Mouse (Mus musculus) intestine, postnatal 0 days (tissue): ENCODE measurements around the gene Srxn1. TPM values are rescaled to one million over a fixed set of nuclear protein-coding genes. Genes with fewer than 3 reads are reported as not detected.
A peak's percentile ranks its signal among the peaks of the same experiment; 100 is the strongest.

ENCODE experiments used
- ATAC-seq: fragments of 200-750 bp; cut with Nextera tagmentation; 2 replicates; pipeline ENCODE4 v1.8.0; 2017; ENCODE audit warnings: mild to moderate bottlenecking, moderate TSS enrichment, moderate library complexity
- H3K27ac ChIP-seq: fragments of 300-500 bp; sonication (generic); 2 replicates; pipeline ENCODE4 v1.5.1; 2014; ENCODE audit warnings: mild to moderate bottlenecking, low read depth, low read length, moderate library complexity
- H3K27me3 ChIP-seq: fragments of 300-500 bp; sonication (generic); replicated peaks from 2 replicates; pipeline ENCODE4 v1.6.1; 2014; ENCODE audit warnings: low read length, mixed read lengths; ENCODE audit not compliant: control insufficient read depth, insufficient read depth
- H3K36me3 ChIP-seq: fragments of 300-500 bp; sonication (generic); 2 replicates; pipeline ENCODE4 v1.6.1; 2014; ENCODE audit warnings: mild to moderate bottlenecking, moderate library complexity; ENCODE audit not compliant: control insufficient read depth, insufficient read depth
- H3K4me1 ChIP-seq: fragments of 300-500 bp; sonication (generic); replicated peaks from 2 replicates; pipeline ENCODE4 v1.6.1; 2014; ENCODE audit warnings: antibody characterized with exemption, low read length, mixed read lengths; ENCODE audit not compliant: control insufficient read depth, insufficient read depth
- H3K4me2 ChIP-seq: fragments of 300-500 bp; sonication (generic); replicated peaks from 2 replicates; pipeline ENCODE4 v1.6.1; 2014; ENCODE audit warnings: low read depth, mild to moderate bottlenecking, moderate library complexity
- H3K4me3 ChIP-seq: fragments of 300-500 bp; sonication (generic); 2 replicates; pipeline ENCODE4 v1.5.1; 2014; ENCODE audit warnings: low read depth, low read length
- H3K9ac ChIP-seq: fragments of 300-500 bp; sonication (generic); 2 replicates; pipeline ENCODE4 v1.6.1; 2014; ENCODE audit warnings: mild to moderate bottlenecking, low read depth, low read length
- H3K9me3 ChIP-seq: fragments of 300-500 bp; sonication (generic); 2 replicates; pipeline ENCODE4 v1.6.1; 2016; ENCODE audit warnings: mixed run types; ENCODE audit not compliant: control insufficient read depth
- CTCF ChIP-seq: sonication (generic); IDR thresholded peaks from 2 replicates; pipeline ENCODE4 v1.5.1; 2016; ENCODE audit warnings: low read depth, mild to moderate bottlenecking, control low read depth, antibody characterized with exemption, moderate library complexity
- WGBS: fragments of 180-500 bp; shearing (Covaris S2); extraction: QIAGEN DNeasy Blood & Tissue Kit; methylation state at CpG from one replicate; pipeline ENCODE4 v1.1.7; 2014; 5-methylcytosine and 5-hydroxymethylcytosine counted together
- polyA plus RNA-seq: library from polyadenylated mRNA; unstranded; fragments of >200 nt; fragmentation: Nextera tagmentation; extraction: Ambion mirVana; gene quantifications from 2 replicates; pipeline ENCODE4 v1.2.1, GENCODE M21; 2015

Gene Srxn1
- polyA plus RNA-seq, 1 experiment from 2014 or later = 104 TPM

DNA sequence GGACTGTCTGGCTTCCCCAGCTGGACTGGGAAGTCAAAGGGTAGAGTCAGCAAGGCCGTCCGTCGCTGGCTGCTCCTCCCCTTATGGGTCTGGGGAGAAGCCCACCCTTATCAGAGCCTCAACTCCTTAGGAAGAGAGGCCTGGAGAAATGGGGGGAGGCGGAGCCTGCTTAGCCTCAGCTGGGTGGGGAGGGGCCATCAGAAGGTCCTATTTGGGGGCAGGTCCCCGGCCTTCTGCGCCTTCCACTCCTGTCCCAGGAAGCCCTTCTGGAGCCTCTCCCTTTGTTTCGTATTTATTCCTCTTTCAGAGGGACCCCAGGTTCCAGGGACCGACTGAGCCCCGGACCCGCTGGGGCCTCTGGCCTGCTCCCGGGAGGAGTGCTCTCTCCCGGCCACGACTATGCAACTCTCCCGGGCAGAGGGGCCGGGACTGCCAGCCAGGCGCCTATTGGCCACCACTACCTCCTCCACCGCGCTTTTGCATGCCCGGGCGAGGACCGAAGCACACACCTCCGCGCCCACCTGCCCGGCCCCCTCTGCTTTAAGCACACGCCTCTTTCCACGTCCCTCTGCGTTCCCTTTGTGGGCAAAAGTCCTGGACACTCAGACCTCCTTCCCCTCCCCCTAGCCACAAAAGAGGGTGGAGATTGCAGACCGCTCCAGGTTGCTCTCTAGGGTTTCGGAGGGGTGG, 10.3 kb upstream of the Srxn1 start:
- no peak for ATAC-seq
- WGBS = 10% methylated on average over 29 of the region's 29 CpGs
- Histone ChIP-seq H3K36me3 (no peaks in the 10 kb centered on the region), H3K9me3 (no peaks in the 10 kb centered on the region), H3K27me3 (peaks cover 51% of the 10 kb centered on the region), H3K27ac (no peak overlapping the region), H3K4me2 (peak overlapping the region; percentile 32; the same call in 1 of the 2 replicates), H3K9ac (no peak overlapping the region), H3K4me3 (no peak overlapping the region), H3K4me1 (no peaks in the 10 kb centered on the region)
- TF ChIP-seq CTCF = no peak

DNA sequence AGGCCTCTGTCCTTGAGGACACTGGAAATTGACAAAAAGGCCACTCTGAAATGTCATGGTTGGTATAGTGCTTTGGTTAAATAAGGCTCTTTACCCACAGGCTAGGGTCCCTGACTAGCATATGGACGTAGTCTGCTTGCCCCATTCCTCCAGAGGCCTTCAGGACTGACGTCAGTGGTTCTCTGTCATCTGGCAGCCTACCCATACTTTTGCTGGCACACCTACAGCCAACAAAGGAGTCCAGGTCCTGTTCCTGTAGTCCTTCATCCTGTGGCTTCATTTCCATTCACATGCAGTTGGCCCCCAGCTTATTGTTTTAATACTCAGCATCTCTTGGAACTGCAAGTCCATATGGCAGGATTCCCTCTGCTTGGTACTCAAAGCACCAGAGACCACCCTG, 8.4 kb upstream of the Srxn1 start:
- Histone ChIP-seq H3K4me3 (no peak overlapping the region), H3K4me1 (no peaks in the 10 kb centered on the region), H3K36me3 (no peaks in the 10 kb centered on the region), H3K9me3 (no peaks in the 10 kb centered on the region), H3K4me2 (no peak overlapping the region), H3K27ac (no peak overlapping the region), H3K9ac (no peak overlapping the region), H3K27me3 (peaks cover 36% of the 10 kb centered on the region)
- WGBS = 70% methylated on average over 2 of the region's 2 CpGs
- no peak for TF ChIP-seq CTCF
- ATAC-seq = no peak

DNA sequence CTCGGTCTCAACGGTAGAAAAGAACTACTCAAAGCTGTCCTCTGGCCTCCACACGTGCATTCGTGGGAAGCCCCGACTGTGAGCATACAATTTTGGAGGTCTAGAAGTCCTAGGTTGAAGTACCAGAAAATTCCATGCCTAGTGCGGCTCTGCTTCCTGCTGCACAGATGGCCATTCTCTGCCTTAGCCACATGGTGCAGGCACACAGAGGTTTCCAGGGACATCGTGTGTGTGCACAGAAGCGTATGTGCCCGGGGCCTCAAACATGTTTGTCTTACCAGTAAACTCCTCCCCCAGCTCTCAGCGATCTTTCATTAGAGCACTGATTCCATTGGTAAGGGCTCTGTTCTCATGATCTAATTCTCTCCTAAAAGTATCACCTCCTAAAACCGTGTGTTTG, 7.4 kb upstream of the Srxn1 start:
- ATAC-seq = no peak

DNA sequence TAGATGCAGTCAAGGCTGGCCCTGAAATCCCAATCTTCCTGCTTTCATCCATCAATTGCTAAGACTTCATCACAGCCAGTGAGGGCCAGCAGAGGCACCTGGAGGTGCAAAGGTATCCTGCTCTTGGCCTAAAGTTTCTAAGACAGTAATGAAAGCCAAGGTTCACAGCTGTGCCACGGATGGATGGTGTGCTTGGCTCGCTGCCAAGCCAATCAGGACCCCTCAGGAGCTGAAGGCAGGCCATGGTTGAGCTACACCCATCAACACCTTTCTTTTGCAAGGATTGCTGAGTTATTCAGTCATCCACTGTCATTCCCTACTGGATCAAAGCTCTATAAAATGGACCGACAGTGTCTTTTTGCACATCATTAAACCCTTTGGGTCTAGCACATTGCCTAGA, 5.8 kb upstream of the Srxn1 start:
- no peaks in the 10 kb centered on the region for H3K9me3 ChIP-seq
- H3K36me3 ChIP-seq = no peaks in the 10 kb centered on the region
- no peak for ATAC-seq
- H3K4me1 ChIP-seq = no peaks in the 10 kb centered on the region
- no peak overlapping the region for H3K27ac ChIP-seq
- no peak overlapping the region for H3K4me3 ChIP-seq
- no peak overlapping the region for H3K9ac ChIP-seq
- no peak overlapping the region for H3K4me2 ChIP-seq
- peaks cover 15% of the 10 kb centered on the region for H3K27me3 ChIP-seq
- WGBS = 62% methylated on average over 3 of the region's 3 CpGs
- no peak for TF ChIP-seq CTCF

More for the DNA sequence above, 7.4 kb upstream of the Srxn1 start:
- Histone ChIP-seq H3K27me3 (peaks cover 30% of the 10 kb centered on the region), H3K4me3 (no peak overlapping the region), H3K27ac (no peak overlapping the region), H3K9me3 (no peaks in the 10 kb centered on the region), H3K9ac (no peak overlapping the region), H3K4me1 (no peaks in the 10 kb centered on the region), H3K4me2 (no peak overlapping the region), H3K36me3 (no peaks in the 10 kb centered on the region)
- no peak for TF ChIP-seq CTCF
- 67% methylated on average over 11 of the region's 11 CpGs for WGBS

DNA sequence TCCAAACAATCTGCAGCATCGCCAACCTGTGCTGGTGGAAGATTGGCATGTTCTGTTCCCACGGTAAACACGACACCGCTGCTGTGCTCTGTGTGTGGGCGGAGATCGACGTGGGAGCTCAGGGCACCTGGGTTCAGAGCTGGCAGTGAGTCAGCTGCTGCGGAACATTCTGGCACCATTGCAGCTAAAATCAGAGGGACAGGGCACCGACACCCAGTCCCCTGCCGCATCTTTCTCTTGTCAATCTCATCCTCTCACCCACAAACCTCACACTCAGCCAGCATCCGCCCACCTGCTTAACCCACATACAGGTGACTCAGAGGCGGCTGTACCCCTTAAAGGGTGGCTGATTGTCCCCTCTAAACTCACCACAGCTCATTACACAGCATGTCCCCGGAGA, 3.6 kb upstream of the Srxn1 start:
- no peaks in the 10 kb centered on the region for H3K36me3 ChIP-seq
- H3K9me3 ChIP-seq = no peaks in the 10 kb centered on the region
- H3K4me2 ChIP-seq = no peak overlapping the region
- H3K9ac ChIP-seq = no peak overlapping the region
- H3K4me1 ChIP-seq = peaks cover 3% of the 10 kb centered on the region; the same call in 1 of the 2 replicates
- WGBS = 67% methylated on average over 13 of the region's 13 CpGs
- TF ChIP-seq CTCF = no peak
- H3K4me3 ChIP-seq = no peak overlapping the region
- H3K27ac ChIP-seq = no peak overlapping the region
- 0 out of 2 replicates have a peak, but pooled peaks cover 3% of the 10 kb centered on the region for H3K27me3 ChIP-seq
- no peak for ATAC-seq

DNA sequence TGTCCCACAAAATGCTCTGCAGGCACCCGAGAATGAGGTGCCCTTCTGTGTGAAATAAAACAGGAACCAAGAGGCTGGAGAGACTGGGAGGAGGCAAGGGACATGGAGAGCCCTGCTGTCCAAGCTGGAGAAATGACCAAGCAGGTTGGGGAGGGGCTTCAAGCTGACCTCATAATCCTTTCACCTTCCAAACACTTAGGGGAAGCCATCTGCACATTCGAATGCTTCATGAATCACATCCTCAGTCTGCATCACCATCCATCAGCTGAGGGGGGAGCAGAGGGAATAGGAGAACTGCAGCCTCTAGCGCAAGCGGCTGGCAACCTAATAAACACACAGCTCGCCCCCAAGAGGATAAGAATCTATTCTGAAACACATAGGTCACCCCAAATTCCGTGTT, 2.9 kb upstream of the Srxn1 start:
- H3K36me3 ChIP-seq = peaks cover under 1% of the 10 kb centered on the region; the same call in 1 of the 2 replicates
- no peak overlapping the region for H3K4me2 ChIP-seq
- 56% methylated on average over 6 of the region's 6 CpGs for WGBS
- no peak overlapping the region for H3K9ac ChIP-seq
- H3K4me1 ChIP-seq = peaks cover 3% of the 10 kb centered on the region; the same call in 1 of the 2 replicates
- H3K9me3 ChIP-seq = no peaks in the 10 kb centered on the region
- no peak overlapping the region for H3K27ac ChIP-seq
- H3K27me3 ChIP-seq = 0 out of 2 replicates have a peak, but pooled peaks cover 3% of the 10 kb centered on the region
- ATAC-seq = no peak
- no peak overlapping the region for H3K4me3 ChIP-seq
- no peak for TF ChIP-seq CTCF
